Mouse (Mus musculus) NIH3T3 (cell line): ENCODE measurements around the gene Cenpa.
"Not testable (repeated sequence)": the region's sequence is repeated elsewhere in the genome, so short reads cannot be mapped to it uniquely, and the experiment has no call there.

Source experiments
- DNase-seq: peaks from one replicate; pipeline ENCODE4 v3.0.0-alpha.2; 2012; ENCODE audit warnings: low read depth

Gene Cenpa

DNA sequence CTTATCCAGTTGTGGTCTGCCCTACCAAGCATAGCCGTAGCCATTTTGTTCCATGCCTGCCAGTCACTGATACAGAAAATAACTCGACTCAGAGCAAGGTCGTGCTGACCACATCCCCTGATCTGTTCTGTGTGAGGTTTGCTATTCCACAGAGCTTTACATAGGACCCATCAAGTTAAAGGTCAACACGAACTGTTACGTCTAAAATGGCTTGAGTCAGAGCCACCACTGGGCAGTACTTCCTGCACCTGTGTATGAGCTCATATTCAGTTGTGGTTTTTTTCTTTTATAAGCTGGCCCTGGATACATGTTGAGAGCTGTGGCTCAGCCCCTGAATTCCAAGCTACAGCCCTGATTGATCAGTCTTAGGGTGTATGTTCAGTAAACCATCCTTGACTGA is 13.0 kb downstream of the Cenpa start:
- no peak for DNase-seq

DNA sequence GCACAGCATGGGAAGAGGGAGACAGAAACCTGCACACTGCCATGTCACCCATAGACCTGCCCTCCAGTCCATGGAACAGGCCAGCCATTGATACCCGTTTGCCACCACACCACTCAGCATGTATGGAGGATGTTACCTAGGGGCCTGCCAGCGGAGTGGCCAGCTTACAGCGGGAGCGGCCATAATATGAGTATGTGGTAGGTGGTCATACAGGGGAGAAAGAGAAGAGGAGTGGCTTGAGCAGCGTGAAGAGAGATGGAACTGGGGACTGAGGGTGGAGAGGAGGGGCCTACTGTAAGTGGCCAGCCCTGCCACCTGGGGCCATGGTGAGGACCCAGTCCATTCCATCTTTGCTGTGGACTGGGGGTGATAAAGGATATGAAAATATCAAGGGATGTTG is 15.4 kb downstream of the Cenpa start:
- DNase-seq: no peak

DNA sequence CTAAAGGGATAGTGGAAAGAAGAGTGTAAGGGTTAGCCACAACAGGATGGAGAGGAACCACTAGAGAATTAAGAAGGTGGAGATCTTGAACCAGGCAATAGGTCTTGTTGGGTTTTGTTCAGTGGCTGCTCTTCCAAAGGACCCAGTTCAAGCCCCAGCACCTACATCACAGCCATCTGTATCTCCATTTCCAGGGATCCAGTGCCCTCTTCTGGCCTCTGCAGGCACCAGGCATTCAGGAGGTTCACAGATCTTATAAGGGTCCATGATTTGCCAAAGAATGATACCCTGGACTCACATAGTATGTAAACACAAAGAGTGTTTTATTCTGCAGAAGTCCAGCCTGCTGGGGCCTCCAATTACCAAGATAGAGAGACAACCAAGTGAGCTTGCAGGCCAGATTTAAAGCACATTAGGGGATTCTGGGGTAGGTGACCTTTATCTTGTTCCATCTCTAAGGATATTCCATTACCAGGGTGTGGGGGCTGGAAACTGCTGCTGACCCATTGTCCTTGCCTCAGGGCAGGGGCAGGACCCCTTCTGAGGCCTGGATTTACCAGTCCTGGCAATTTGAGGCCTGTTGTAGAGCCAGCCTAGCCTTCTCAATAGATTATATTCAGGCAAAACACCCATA is 16.5 kb downstream of the Cenpa start:
- DNase-seq: peak; percentile 25

DNA sequence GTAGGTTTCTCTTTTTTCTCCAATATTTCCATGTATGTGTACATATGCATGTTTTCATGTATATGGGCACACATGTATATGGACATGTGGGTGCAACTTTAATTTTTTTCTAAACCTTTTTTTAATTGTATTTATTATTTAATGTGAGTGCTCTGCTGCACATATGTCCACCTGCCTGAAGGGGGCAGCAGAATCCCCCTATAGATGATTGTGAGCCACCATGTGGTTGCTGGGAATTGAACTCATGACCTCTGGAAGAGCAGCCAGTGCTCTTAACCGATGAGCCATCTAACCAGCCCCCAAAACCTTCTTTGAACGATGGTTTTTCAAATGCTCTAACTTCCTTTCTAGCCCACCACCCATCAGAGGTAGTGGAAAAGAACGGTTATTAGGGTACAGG is 17.4 kb downstream of the Cenpa start:
- DNase-seq: peak; percentile 15

DNA sequence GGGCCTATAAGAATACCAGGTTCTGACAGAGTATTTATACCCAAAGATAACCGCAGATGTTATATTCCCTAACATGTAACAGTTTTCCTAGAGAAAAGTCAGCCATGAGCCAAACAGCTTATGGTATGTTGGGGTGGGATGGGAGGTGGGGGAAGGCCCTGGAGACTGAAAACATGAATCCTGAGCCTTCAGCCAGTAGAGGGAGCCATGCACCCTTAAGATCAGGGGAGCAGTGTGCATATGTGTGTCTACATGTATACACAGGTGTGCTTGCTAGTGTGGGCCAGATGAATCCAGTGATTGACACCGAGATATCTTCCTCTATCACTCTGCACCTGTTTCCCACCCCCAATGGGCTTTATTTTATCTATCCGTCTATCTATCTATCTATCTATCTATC is 20.2 kb downstream of the Cenpa start:
- peak; percentile 47 for DNase-seq

DNA sequence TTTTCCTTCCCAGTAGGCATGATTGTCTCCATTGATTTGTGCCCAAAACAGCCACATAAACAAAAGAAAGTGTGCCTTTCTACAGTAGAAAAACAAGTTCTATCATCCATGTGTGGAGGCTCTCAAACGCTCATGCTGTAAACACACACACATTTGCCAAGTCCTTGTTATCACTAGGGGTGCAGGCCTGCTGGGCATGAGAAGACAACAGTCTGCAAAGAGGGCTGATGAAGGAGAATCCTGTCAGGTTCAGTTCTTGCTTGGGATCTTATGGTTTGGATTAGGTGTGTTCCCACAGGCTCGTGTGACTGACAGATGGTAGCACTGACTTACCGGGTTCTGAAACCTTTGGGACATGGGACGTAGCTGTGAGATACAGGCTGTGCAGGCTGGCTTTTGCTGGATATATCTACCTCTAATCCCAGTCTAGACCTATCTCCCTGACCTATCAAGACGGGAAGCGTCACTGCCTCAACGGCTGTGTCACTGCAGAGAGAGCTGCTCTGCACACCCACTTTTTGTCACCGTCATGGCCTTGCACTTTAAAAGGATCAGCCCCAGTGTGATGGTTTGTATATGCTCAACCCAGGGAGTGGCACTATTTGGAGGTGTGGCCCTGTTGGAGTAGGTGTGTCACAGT is 33.9 kb downstream of the Cenpa start:
- no peak for DNase-seq

DNA sequence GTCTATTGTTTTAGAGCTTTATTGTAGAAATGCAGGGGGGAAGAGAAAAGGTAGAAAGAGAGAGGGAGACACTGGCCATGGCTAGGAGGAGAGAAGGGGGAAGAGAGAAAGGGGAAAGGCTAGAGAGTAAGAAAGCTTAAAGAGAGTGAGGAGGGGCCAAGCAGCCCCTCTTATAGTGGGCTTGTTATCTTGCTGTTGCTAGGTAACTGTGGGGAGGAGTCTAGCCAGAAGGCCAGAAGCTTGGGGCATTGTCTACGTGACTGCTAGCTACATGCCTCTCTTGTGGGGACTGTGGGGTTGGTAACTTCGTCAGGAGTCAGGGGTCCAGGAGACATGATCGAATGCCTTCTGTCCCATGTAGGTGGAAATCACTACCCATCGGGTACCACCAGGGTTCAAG is 34.8 kb downstream of the Cenpa start:
- not testable (repeated sequence) for DNase-seq

DNA sequence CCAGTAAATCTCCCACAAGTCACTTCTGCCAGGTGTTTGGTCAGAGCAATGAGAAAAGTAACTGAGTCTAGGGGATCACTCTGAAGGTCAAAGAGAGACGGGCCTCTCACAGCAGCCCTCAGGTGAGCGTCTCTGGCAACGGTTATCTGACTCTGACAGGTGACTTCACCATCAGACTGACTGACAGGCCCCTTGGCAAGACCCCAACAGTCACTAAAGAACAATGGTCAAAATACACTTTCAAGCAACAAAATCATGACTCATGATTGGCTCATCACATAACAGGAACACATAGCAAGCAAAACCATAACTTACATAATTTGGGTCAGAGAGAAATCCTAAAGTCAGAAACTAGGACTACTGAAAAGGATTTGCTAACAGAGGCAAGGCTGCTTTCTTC is 35.3 kb downstream of the Cenpa start:
- peak; percentile 51 for DNase-seq

DNA sequence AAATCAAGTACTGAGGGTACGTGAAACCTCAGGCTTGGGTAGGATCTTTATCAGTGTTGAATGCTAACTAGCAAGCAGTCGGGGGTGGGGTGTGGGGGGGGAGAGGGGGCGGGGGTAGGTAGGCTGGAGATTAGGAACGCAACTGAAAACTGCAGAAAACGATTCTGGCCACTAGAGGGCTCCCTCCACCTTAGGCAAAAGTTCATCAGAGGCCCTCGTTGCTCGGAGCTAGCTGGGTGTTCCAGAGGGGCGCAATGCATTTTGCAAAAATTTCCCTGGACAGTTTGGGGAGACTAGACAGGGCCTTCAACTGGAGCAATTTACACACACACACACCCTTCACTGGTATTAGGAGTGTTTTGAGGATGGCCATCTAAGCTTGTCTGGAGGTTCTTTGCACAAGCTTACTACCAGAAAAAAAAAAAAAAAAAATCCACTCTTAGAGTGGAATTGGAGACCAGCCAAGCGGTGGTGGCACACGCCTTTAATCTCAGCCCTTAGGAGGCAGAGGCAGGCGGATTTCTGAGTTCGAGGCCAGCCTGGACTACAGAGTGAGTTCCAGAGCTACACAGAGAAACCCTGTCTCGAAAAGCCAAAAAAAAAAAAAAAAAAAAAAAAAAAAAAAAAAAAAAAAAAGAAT is 43.3 kb downstream of the Cenpa start:
- peak; percentile 89 for DNase-seq

DNA sequence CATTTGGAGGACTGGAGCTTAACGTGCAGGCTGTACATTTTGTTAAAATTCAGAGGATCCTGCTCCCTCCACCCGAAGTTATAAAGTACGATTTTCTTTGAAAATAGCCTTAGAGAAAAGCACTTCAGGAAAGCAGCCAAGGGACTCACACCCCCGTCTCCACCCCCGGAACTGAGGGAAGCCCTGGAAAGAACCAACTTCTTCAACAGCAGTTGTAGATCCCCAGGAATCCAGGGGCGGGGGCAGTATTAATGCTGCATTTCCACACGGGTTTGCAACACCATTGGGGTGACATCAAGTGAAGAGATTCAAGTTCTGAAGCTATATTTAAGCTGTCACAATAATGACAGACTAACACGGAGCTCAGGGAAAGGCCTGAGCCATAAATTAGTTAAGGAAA is 43.9 kb downstream of the Cenpa start:
- no peak for DNase-seq

DNA sequence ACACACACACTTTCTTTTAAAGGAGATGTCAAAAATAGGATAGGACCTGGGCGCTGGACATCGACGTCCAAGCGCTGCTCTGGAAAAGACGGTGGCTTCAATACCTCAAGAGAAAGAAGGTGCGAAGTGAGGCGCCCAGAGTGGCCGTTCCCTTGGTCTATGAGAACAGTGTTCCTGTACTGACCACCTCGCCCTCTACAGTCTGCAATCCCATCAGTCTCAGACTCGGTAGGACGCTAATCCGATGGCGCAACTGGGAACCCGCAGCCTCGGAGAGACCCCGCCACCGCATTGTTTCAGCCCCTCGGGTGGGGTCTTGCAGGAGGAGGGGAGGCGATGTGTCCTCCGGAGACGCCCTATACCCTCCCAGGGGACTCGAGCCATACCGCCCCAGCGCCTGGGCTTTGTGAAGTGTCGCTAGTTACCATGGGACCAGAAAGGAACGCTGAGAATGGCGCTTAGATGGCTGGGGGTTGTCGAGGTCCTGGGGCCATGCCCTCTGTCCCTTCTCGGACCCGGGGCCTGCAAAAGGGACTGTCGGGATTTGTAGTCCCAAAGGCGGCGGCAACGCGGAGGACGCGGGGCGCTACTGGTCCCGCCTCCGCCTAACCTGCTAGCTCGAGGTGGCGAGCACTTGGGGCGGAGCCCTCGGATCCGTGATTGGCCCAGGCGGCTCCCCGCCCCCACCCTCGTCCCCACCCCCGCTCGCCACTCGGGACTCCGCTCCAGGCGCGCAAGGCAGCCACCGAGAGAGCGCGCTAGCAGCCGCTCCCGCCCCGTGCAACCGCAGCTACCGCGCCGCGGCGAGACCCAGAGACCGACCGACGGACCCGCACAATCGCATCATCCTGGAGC is 44.8 kb downstream of the Cenpa start, which contains the start of gene Dpysl5:
Gene Dpysl5, plus strand, starts transcription at position 418 of the 855 bp plus-strand sequence.
- DNase-seq: no peak

DNA sequence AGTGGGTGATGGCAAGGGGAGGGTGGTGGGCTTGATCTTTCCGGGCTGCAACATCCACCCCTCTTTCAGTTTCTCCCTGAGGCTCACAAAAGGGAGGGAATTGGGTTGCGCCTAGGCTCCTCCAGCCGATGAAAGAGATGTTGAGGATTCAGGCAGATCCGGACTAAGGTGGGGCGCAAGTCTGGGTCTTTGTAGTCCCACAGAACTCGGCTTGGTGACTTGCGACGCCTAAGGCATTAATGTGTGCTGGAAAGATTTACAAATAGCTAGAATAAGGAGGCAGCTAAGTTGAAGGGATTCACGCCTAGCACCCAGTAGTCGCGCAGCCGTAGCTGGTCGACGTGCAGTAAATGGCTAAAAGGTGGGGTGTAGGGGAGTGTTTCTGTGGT is 45.4 kb downstream of the Cenpa start:
- no peak for DNase-seq

DNA sequence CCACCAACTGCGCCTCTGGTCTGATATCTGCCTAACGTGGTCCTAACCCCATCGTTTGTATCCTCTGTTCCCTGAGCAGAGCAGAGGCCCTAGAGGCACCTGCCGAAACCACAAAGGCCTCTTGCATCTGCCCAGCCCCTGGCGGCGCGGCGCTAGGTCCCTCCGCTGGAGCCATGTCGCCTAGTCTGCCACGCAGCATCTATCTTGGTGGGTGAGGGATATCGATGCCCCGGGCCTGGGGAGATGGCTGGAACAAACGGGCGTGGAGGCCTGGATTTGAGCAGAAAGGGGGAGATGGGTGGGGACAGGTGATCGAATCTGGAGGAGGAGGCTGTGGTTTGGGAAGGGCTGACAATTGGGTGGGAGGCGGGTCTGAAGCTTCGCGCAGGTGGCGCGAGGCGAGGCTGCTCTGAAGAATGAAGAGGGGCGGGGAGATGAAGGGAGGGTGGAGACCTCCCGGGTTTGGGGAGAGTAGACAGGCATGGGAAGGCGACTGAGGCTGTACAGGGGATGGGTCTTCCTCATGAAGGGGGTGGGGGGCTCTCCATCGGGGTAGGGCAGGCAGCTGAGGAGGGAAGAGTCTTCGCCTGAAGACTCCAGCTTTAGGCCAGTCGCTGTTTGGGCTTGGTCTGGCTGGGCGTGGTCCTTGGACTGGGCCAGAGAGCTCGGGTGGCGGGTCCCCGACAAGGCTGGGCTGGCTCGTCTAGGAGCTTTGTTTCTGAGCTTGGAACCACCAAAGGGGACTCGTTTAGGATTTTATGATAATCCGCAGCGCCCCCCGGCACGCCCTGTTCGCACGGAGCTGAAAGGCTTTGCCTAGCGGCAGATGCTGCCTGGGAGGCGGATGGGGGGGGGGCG is 46.1 kb downstream of the Cenpa start:
- no peak for DNase-seq

DNA sequence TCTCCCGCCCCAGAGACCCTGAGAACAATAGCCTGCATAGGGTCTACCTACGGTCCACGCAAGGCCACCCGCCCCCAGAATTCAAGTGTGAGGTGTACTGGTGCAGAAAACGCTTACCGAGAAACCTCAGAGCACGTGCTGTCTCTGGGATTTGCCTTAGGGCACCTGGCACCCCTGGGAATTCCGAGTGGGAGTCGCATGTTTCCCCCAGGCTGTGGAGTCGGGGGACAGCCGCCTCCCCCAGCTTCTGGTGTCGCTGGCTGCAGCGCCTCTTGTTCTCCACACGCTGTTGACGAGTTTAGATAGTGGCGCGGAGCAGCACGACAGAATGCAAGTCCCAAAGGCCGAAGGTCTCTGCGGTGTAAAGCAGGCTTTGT is 46.7 kb downstream of the Cenpa start:
- no peak for DNase-seq

DNA sequence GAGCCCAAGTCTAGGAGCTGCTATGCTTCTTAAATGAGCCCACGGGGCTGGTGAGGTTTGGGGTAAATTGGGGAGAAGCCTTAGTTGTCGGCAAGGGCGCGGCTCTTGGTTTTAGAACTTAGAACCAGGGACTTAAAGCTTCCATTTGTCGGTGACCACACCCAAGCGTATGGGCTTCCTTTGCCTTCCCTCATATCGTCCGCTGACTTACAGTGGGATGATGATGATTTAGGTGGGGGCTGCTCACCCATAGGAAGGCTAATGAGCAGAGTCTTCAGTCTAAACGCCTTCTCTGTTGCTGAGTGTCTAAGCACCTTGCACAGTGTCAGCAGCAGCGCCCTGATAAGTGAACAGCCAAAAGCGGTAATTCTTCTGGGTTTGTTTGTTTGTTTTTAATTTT is 47.1 kb downstream of the Cenpa start:
- no peak for DNase-seq

DNA sequence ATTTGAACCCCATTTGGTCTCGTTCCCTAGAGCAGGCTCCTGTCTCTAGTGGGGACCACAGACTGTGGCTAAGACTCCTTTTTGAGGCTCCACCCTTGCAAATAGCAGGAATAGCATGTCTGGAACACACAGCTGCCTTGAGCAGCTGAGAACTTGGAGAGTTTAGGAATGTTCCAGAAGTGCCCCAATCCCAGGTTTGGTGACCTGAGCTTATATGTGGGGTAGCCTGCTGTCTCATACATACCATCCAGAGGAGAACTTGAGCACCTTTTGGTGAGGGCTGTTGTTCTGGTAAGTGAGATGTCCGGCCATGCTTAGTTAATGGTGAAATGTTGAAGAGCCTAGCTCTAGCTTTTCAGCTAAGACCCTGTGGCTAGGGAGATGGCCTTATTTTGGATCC is 49.7 kb downstream of the Cenpa start:
- DNase-seq: no peak

DNA sequence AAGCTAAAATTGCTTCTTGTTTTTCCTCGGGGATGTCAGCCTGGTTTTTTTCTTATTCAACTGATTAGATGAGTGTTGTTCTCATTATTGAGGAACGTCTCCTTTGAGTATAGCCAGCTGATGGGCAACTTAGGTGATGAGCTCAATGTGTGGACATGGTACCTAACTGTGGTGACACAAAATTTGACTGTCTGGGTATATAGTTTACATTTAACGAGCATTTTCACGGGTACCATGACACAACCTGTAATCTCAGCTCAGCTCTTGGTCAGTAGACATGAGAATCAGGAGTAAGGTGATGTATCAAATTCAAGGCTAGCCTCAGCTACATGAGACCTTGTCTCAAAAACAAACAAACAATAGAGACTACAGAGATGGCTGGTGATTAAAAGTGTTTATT is 50.9 kb downstream of the Cenpa start:
- DNase-seq: no peak

DNA sequence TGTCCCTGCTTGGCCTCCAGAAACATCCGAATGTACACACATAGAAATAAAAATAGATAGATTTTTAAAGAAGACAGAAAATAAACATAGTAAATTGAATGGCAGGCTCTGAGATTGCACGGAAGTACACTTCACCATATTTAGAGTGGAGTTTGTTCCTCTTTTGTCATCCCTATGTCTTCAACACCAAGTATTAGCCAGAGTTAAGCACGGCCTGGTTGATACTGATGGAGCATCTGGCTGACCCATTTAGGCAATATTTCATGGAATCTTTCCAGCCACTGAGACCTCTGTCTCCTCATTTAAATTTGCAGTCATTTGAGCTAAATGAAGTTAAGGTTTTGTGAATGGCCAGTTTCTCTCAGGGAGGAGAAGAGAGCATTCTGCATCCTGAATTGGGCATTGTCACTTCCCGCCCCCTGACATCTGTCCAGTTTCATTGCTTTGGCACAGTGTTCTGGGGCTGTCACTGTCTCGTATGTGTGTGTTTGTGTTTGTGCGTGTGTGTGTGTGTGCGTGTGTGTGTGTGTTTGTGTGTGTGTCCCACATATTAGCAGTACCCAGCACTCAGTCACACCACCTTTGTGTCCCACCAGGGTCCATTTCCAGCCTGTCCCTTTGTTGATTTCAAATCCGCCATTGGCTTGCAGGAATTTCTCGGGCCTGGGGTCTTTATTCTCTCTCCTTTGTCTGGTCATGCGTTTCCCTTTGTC is 51.6 kb downstream of the Cenpa start:
- no peak for DNase-seq

DNA sequence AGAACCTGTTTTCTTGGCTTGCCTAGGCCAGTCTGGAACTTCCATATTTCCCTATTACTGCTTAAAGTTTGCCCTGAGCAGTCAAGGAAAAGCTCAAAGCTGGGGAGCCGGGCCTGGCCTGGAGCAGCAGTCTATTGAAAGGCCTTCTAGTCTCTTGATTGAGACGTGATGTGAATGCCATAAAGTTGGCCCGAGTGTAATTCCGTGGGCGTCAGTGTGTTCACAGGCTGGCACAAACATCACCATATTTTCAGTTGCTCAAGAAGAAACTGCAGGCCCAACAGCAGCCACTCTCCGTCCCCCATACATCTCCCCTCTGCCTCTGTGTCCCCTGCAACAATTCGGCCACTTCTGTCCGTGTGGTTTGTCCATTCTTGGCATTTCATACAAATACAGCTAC is 55.4 kb downstream of the Cenpa start:
- DNase-seq: peak; percentile 22
